In genomic region chr11:104295656-104296055, GRCm38 (mm10) we compare ENCODE assay signal across 13 mouse cellular contexts.
A peak's percentile ranks its signal among the peaks of the same experiment; 100 is the strongest.
DNase-seq lines count a peak whose midpoint lies in the region; ATAC-seq and TF ChIP-seq lines count a peak whose summit lies in the region.
"Had no signal": no experiment of that assay in that cellular context is flagged by ENCODE, and none has a peak within 500 bp of the region (broad histone marks: within the 10 kb centered on the region; RNA-seq: fewer than 3 reads in every experiment).

No protein-coding gene starts in this region.

- no peak for ATAC-seq in liver, embryonic 15.5 days (ENCODE audit: insufficient read depth)
- no peak for ATAC-seq in forebrain, embryonic 13.5 days

- H3K4me2 ChIP-seq in liver, embryonic 15.5 days = no peak overlapping the region; the same call in 1 of the 2 replicates
- no peak overlapping the region for H3K4me2 ChIP-seq in forebrain, embryonic 13.5 days
- H3K4me2 ChIP-seq: heart, embryonic 13.5 days had no signal

- 16% methylated on average over 6 of the region's 6 CpGs for WGBS in liver, embryonic 15.5 days (ENCODE audit: insufficient replicate concordance)
- WGBS in forebrain, embryonic 13.5 days = 52% methylated on average over 6 of the region's 6 CpGs

- H3K36me3 ChIP-seq in E14TG2a.4 (ENCODE audit: insufficient read depth, low read length) = no peaks in the 10 kb centered on the region
- H3K36me3 ChIP-seq in liver, embryonic 15.5 days (replicated peaks) = no peaks in the 10 kb centered on the region
- H3K36me3 ChIP-seq in forebrain, embryonic 13.5 days (ENCODE audit: poor library complexity, severe bottlenecking) = peaks cover 22% of the 10 kb centered on the region
- H3K36me3 ChIP-seq: forebrain, embryonic 10.5 days; heart, embryonic 13.5 days had no signal

- H3K27me3 ChIP-seq in E14TG2a.4 (ENCODE audit: insufficient read depth, low read length) = no peaks in the 10 kb centered on the region
- H3K27me3 ChIP-seq in liver, embryonic 15.5 days = no peaks in the 10 kb centered on the region
- H3K27me3 ChIP-seq in forebrain, embryonic 13.5 days = no peaks in the 10 kb centered on the region
- H3K27me3 ChIP-seq: heart, embryonic 13.5 days had no signal

- peak; percentile 29 to 41 for DNase-seq in kidney, postnatal 4 days
- no peak for DNase-seq in kidney, adult 8-10 months
- DNase-seq in MEL-GATA-1-ER (ENCODE audit: extremely low read depth, low read depth) = peak; percentile 31
- no peak for DNase-seq in lung, postnatal 14 days
- DNase-seq: cerebellum, adult 11-12 months; lung, postnatal 10 days had no signal

- H3K4me3 ChIP-seq in E14TG2a.4 (replicated peaks; ENCODE audit: low read length) = peak overlapping the region; percentile 30
- no peak overlapping the region for H3K4me3 ChIP-seq in liver, embryonic 15.5 days (replicated peaks)
- H3K4me3 ChIP-seq in forebrain, embryonic 13.5 days = no peak overlapping the region
- H3K4me3 ChIP-seq: forebrain, embryonic 10.5 days; heart, embryonic 13.5 days; layer of hippocampus, adult 2 months had no signal

- H3K9ac ChIP-seq in liver, embryonic 15.5 days = no peak overlapping the region
- H3K9ac ChIP-seq in forebrain, embryonic 13.5 days = no peak overlapping the region
- H3K9ac ChIP-seq: heart, embryonic 13.5 days had no signal

- H3K9me3 ChIP-seq in E14TG2a.4 (ENCODE audit: low read length) = no peaks in the 10 kb centered on the region
- H3K9me3 ChIP-seq in liver, embryonic 15.5 days (replicated peaks) = no peaks in the 10 kb centered on the region
- H3K9me3 ChIP-seq in forebrain, embryonic 13.5 days (replicated peaks) = no peaks in the 10 kb centered on the region
- H3K9me3 ChIP-seq: forebrain, embryonic 10.5 days; heart, embryonic 13.5 days had no signal

- TF ChIP-seq CTCF in E14TG2a.4 (conservative IDR thresholded peaks at IDR 0.05; ENCODE audit: low read length) = no peak

- H3K27ac ChIP-seq in liver, embryonic 15.5 days (replicated peaks) = peak overlapping the region; percentile 29; the same call in 1 of the 2 replicates
- H3K27ac ChIP-seq in forebrain, embryonic 13.5 days = no peak overlapping the region
- H3K27ac ChIP-seq: forebrain, embryonic 10.5 days; heart, embryonic 13.5 days; layer of hippocampus, adult 2 months; stomach, postnatal 0 days had no signal

- H3K4me1 ChIP-seq in E14TG2a.4 (replicated peaks; ENCODE audit: low read depth, low read length) = peaks cover 96% of the 10 kb centered on the region
- peaks cover 44% of the 10 kb centered on the region for H3K4me1 ChIP-seq in liver, embryonic 15.5 days (replicated peaks)
- H3K4me1 ChIP-seq in forebrain, embryonic 13.5 days = no peaks in the 10 kb centered on the region

Comparison
In these comparisons a context has a peak if more than half of its experiments do, and no peak if none do; other contexts are left out.
1. DNase-seq: peak in kidney, postnatal 4 days (2 of 2) and MEL-GATA-1-ER (single experiment); none in kidney, adult 8-10 months (0 of 2) and lung, postnatal 14 days (single experiment).